In genomic region chr8:126788669-126789068, GRCm38 (mm10) we compare ENCODE assay signal across 10 mouse cellular contexts.
DNase-seq lines count a peak whose midpoint lies in the region; ATAC-seq and TF ChIP-seq lines count a peak whose summit lies in the region.
"Had no signal": no experiment of that assay in that cellular context is flagged by ENCODE, and none has a peak within 500 bp of the region (broad histone marks: within the 10 kb centered on the region; RNA-seq: fewer than 3 reads in every experiment).

No protein-coding gene starts in this region.

- H3K27ac ChIP-seq in lung, embryonic 14.5 days (ENCODE audit: low read depth): peak overlapping the region; percentile 80
- peak overlapping the region; percentile 30 for H3K27ac ChIP-seq in embryonic facial prominence, embryonic 14.5 days (replicated peaks; ENCODE audit: low read depth, low read length)
- peak overlapping the region; percentile 65; the same call in 1 of the 2 replicates for H3K27ac ChIP-seq in neural tube, embryonic 13.5 days (replicated peaks)
- H3K27ac ChIP-seq: liver, embryonic 14.5 days had no signal

- peaks cover 7% of the 10 kb centered on the region; the same call in 1 of the 2 replicates for H3K9me3 ChIP-seq in lung, embryonic 14.5 days (ENCODE audit: low read depth, low read length)
- peaks cover 9% of the 10 kb centered on the region; the same call in 1 of the 2 replicates for H3K9me3 ChIP-seq in embryonic facial prominence, embryonic 14.5 days (ENCODE audit: control insufficient read depth, low read length)
- H3K9me3 ChIP-seq in neural tube, embryonic 13.5 days: peaks cover 5% of the 10 kb centered on the region

- H3K27me3 ChIP-seq in lung, embryonic 14.5 days (ENCODE audit: insufficient read depth, low read length): no peaks in the 10 kb centered on the region
- H3K27me3 ChIP-seq in embryonic facial prominence, embryonic 14.5 days (replicated peaks; ENCODE audit: control insufficient read depth, insufficient read depth, low read length): no peaks in the 10 kb centered on the region
- no peaks in the 10 kb centered on the region for H3K27me3 ChIP-seq in neural tube, embryonic 13.5 days

- DNase-seq in lung, embryonic 14.5 days: peak; percentile 54
- no peak for DNase-seq in lung, postnatal 14 days
- peak; percentile 67 for DNase-seq in embryonic facial prominence, embryonic 14.5 days (ENCODE audit: low spot score)
- DNase-seq in heart, postnatal 14 days: peak; percentile 53 to 54
- no peak for DNase-seq in layer of hippocampus, adult 8-10 months (ENCODE audit: low spot score in 2 of 2)
- DNase-seq in ovary, adult 18-20 months (ENCODE audit: low spot score): no peak
- DNase-seq in cerebellum, adult 9-11 months: no peak
- DNase-seq: adrenal gland, postnatal 10 days had no signal

- WGBS in lung, embryonic 14.5 days: 28% methylated on average over 4 of the region's 4 CpGs
- WGBS in embryonic facial prominence, embryonic 14.5 days: 33% methylated on average over 4 of the region's 4 CpGs
- 44% methylated on average over 4 of the region's 4 CpGs for WGBS in neural tube, embryonic 13.5 days

- H3K4me2 ChIP-seq in lung, embryonic 14.5 days: no peak overlapping the region
- no peak overlapping the region for H3K4me2 ChIP-seq in embryonic facial prominence, embryonic 14.5 days (ENCODE audit: low read depth, low read length)
- H3K4me2 ChIP-seq in neural tube, embryonic 13.5 days: no peak overlapping the region

- 0 out of 2 replicates have a peak, but pooled peaks have one; percentile 33 for ATAC-seq in lung, embryonic 14.5 days (ENCODE audit: insufficient read depth)
- ATAC-seq in embryonic facial prominence, embryonic 14.5 days (ENCODE audit: low read depth): peak; percentile 20; the same call in 1 of the 2 replicates
- no peak for ATAC-seq in neural tube, embryonic 13.5 days (ENCODE audit: low read depth)

- peaks cover 10% of the 10 kb centered on the region; the same call in 1 of the 2 replicates for H3K4me1 ChIP-seq in lung, embryonic 14.5 days (ENCODE audit: insufficient read depth)
- H3K4me1 ChIP-seq in embryonic facial prominence, embryonic 14.5 days (ENCODE audit: control insufficient read depth, insufficient read depth, low read length): peaks cover 9% of the 10 kb centered on the region
- peaks cover 32% of the 10 kb centered on the region for H3K4me1 ChIP-seq in neural tube, embryonic 13.5 days (replicated peaks)

- H3K4me3 ChIP-seq in lung, embryonic 14.5 days (ENCODE audit: low read depth, low read length): no peak overlapping the region
- no peak overlapping the region for H3K4me3 ChIP-seq in embryonic facial prominence, embryonic 14.5 days (ENCODE audit: low read depth, low read length)
- no peak overlapping the region for H3K4me3 ChIP-seq in neural tube, embryonic 13.5 days

- intact Hi-C loops in heart, postnatal 14 days (cut with DNase I): loop anchor here (5.0 kb wide), 1 partner anchor 121 kb away; no protein-coding TSS in a partner anchor

- H3K36me3 ChIP-seq in lung, embryonic 14.5 days (ENCODE audit: insufficient read depth): no peaks in the 10 kb centered on the region
- H3K36me3 ChIP-seq in embryonic facial prominence, embryonic 14.5 days (ENCODE audit: control insufficient read depth, insufficient read depth, low read length): no peaks in the 10 kb centered on the region
- H3K36me3 ChIP-seq in neural tube, embryonic 13.5 days: no peaks in the 10 kb centered on the region

- no peak for TF ChIP-seq CTCF in lung, embryonic 14.5 days (IDR thresholded peaks at IDR 0.05; ENCODE audit: low read depth)

- H3K9ac ChIP-seq in lung, embryonic 14.5 days: no peak overlapping the region
- no peak overlapping the region for H3K9ac ChIP-seq in embryonic facial prominence, embryonic 14.5 days (ENCODE audit: low read depth, low read length)
- H3K9ac ChIP-seq in neural tube, embryonic 13.5 days: no peak overlapping the region
- H3K9ac ChIP-seq: liver, embryonic 14.5 days had no signal

Comparison
In these comparisons a context has a peak if more than half of its experiments do, and no peak if none do; other contexts are left out.
1. DNase-seq: peak in lung, embryonic 14.5 days (single experiment), embryonic facial prominence, embryonic 14.5 days (single experiment) and heart, postnatal 14 days (2 of 2); none in lung, postnatal 14 days (single experiment), layer of hippocampus, adult 8-10 months (0 of 2), ovary, adult 18-20 months (single experiment) and cerebellum, adult 9-11 months (single experiment).
2. H3K27ac ChIP-seq: peak in every context shown above with its lines; median percentile 80 in lung, embryonic 14.5 days; 65 in neural tube, embryonic 13.5 days; 30 in embryonic facial prominence, embryonic 14.5 days.